Mouse (Mus musculus) lung, postnatal 25 days (tissue): ENCODE data around the gene Cyp26c1.

Experiments
- DNase-seq: peaks from one replicate; pipeline ENCODE4 v3.0.0; 2022; ENCODE audit warnings: low spot score

Gene Cyp26c1

GRCm38 (mm10) chr19:37685281-37685680 is at the start of gene Cyp26c1:
Gene Cyp26c1 (plus strand): TSS chr19:37685581.
- DNase-seq = no peak

GRCm38 (mm10) chr19:37647994-37648393 is 37.4 kb upstream of the Cyp26c1 start:
- DNase-seq = no peak

GRCm38 (mm10) chr19:37650526-37650925 is 34.9 kb upstream of the Cyp26c1 start:
- no peak for DNase-seq

GRCm38 (mm10) chr19:37654012-37654411 is 31.4 kb upstream of the Cyp26c1 start:
- no peak for DNase-seq

GRCm38 (mm10) chr19:37656441-37656840 is 28.9 kb upstream of the Cyp26c1 start:
- DNase-seq = no peak

- DNase-seq = no peak
Measured at GRCm38 (mm10) chr19:37665256-37665655, 20.1 kb upstream of the Cyp26c1 start.

GRCm38 (mm10) chr19:37667855-37668594 is 17.4 kb upstream of the Cyp26c1 start:
- DNase-seq = no peak

GRCm38 (mm10) chr19:37668657-37669056 is 16.7 kb upstream of the Cyp26c1 start:
- DNase-seq = no peak

- DNase-seq = no peak
Measured at GRCm38 (mm10) chr19:37669486-37669885, 15.9 kb upstream of the Cyp26c1 start.

GRCm38 (mm10) chr19:37673393-37673792 is 12.0 kb upstream of the Cyp26c1 start:
- no peak for DNase-seq

- no peak for DNase-seq
Measured at GRCm38 (mm10) chr19:37686347-37686746, 966 bp downstream of the Cyp26c1 start.

- DNase-seq = no peak
Measured at GRCm38 (mm10) chr19:37686941-37687850, 1.8 kb downstream of the Cyp26c1 start.

GRCm38 (mm10) chr19:37689478-37689877 is 4.1 kb downstream of the Cyp26c1 start:
- DNase-seq = no peak

GRCm38 (mm10) chr19:37690716-37691115 is 5.3 kb downstream of the Cyp26c1 start:
- no peak for DNase-seq

GRCm38 (mm10) chr19:37692879-37693278 is 7.5 kb downstream of the Cyp26c1 start:
- DNase-seq = no peak

GRCm38 (mm10) chr19:37695146-37695545 is 9.8 kb downstream of the Cyp26c1 start:
- DNase-seq = no peak

GRCm38 (mm10) chr19:37695762-37696602 is 10.6 kb downstream of the Cyp26c1 start:
- no peak for DNase-seq

GRCm38 (mm10) chr19:37696603-37697334 is 11.4 kb downstream of the Cyp26c1 start:
- no peak for DNase-seq

- no peak for DNase-seq
Measured at GRCm38 (mm10) chr19:37697335-37697636, 11.9 kb downstream of the Cyp26c1 start.

GRCm38 (mm10) chr19:37697651-37698272 is 12.4 kb downstream of the Cyp26c1 start, which contains the start of gene Cyp26a1:
Gene Cyp26a1 (plus strand): TSS chr19:37697798.
- DNase-seq = no peak
